Mouse (Mus musculus): ENCODE measurements around the gene Mfsd2b. TPM values are rescaled to one million over a fixed set of nuclear protein-coding genes. Genes with fewer than 3 reads are reported as not detected.

Mfsd2b gene
- polyA plus RNA-seq, 1 experiment = 0.07 TPM

GRCm38 (mm10) chr12:4843741-4844140, 30.4 kb downstream of the Mfsd2b start:
- peak overlapping the region; percentile 54 for H3K4me3 ChIP-seq
- no peak overlapping the region for H3ac ChIP-seq (ENCODE audit: control insufficient read depth, insufficient read length)
- TF ChIP-seq TCF12 (IDR thresholded peaks at IDR 0.05; ENCODE audit: insufficient read depth, poor library complexity, severe bottlenecking) = no peak

GRCm38 (mm10) chr12:4842890-4843597, 31.1 kb downstream of the Mfsd2b start, which contains the start of gene Wdcp:
Gene Wdcp, plus strand, starts transcription at chr12:4843303.
- peak within 1 kb of the TSS; percentile 92 for H3K4me2 ChIP-seq (ENCODE audit: low read depth)
- H3K27me3 ChIP-seq (ENCODE audit: control insufficient read depth, insufficient read depth, insufficient read length) = no peaks in the 10 kb centered on the region
- peaks cover 18% of the 10 kb centered on the region for H3K79me2 ChIP-seq (ENCODE audit: control insufficient read depth, insufficient read depth)

More at GRCm38 (mm10) chr12:4843741-4844140, 30.4 kb downstream of the Mfsd2b start:
- peaks cover 21% of the 10 kb centered on the region for H3K79me2 ChIP-seq (ENCODE audit: control insufficient read depth, insufficient read depth)
- H3K4me2 ChIP-seq (ENCODE audit: low read depth) = peak overlapping the region; percentile 82
- no peaks in the 10 kb centered on the region for H3K27me3 ChIP-seq (ENCODE audit: control insufficient read depth, insufficient read depth, insufficient read length)
- H3K36me3 ChIP-seq (ENCODE audit: control insufficient read depth, insufficient read depth) = no peaks in the 10 kb centered on the region

GRCm38 (mm10) chr12:4842456-4842855, 31.7 kb downstream of the Mfsd2b start:
- no peak overlapping the region for H3ac ChIP-seq (ENCODE audit: control insufficient read depth, insufficient read length)
- peaks cover 18% of the 10 kb centered on the region for H3K79me2 ChIP-seq (ENCODE audit: control insufficient read depth, insufficient read depth)
- H3K27me3 ChIP-seq (ENCODE audit: control insufficient read depth, insufficient read depth, insufficient read length) = no peaks in the 10 kb centered on the region
- H3K4me3 ChIP-seq = peak overlapping the region; percentile 54
- TF ChIP-seq TCF12 (IDR thresholded peaks at IDR 0.05; ENCODE audit: insufficient read depth, poor library complexity, severe bottlenecking) (no peak), MYOD1 (IDR thresholded peaks at IDR 0.05; ENCODE audit: control insufficient read depth in 1 of 3, insufficient read length in 2 of 3, low read depth in 2 of 3) (no peak), TCF3 (IDR thresholded peaks at IDR 0.05; ENCODE audit: insufficient read length, low read depth) (no peak), POLR2AphosphoS2 (IDR thresholded peaks at IDR 0.05; ENCODE audit: insufficient read length, low read depth) (no peak), MYOG (IDR thresholded peaks at IDR 0.05; ENCODE audit: control insufficient read depth in 1 of 3, insufficient read depth in 1 of 3, insufficient read length in 2 of 3, low read depth in 2 of 3) (no peak), E2F4 (IDR thresholded peaks at IDR 0.05; ENCODE audit: insufficient read depth) (no peak), SRF (IDR thresholded peaks at IDR 0.05; ENCODE audit: control insufficient read depth, insufficient read length, low read depth) (no peak), REST (IDR thresholded peaks at IDR 0.05; ENCODE audit: insufficient read depth, insufficient read length) (no peak), CEBPB (IDR thresholded peaks at IDR 0.05; ENCODE audit: insufficient read depth, poor library complexity, severe bottlenecking) (no peak), MAX (IDR thresholded peaks at IDR 0.05; ENCODE audit: low read depth) (no peak), POLR2A (IDR thresholded peaks at IDR 0.05; ENCODE audit: insufficient read length, low read depth) (no peak), USF1 (IDR thresholded peaks at IDR 0.05; ENCODE audit: low read depth) (no peak)
- peak overlapping the region; percentile 92 for H3K4me2 ChIP-seq (ENCODE audit: low read depth)
- no peaks in the 10 kb centered on the region for H3K36me3 ChIP-seq (ENCODE audit: control insufficient read depth, insufficient read depth)

More at GRCm38 (mm10) chr12:4842890-4843597, 31.1 kb downstream of the Mfsd2b start, which contains the start of gene Wdcp:
- H3K36me3 ChIP-seq (ENCODE audit: control insufficient read depth, insufficient read depth) = no peaks in the 10 kb centered on the region
- H3ac ChIP-seq (ENCODE audit: control insufficient read depth, insufficient read length) = no peak within 1 kb of the TSS
- TF ChIP-seq SRF (IDR thresholded peaks at IDR 0.05; ENCODE audit: control insufficient read depth, insufficient read length, low read depth) (peak; percentile 51), POLR2A (IDR thresholded peaks at IDR 0.05; ENCODE audit: insufficient read length, low read depth) (peak; percentile 67), TCF3 (IDR thresholded peaks at IDR 0.05; ENCODE audit: insufficient read length, low read depth) (no peak), E2F4 (IDR thresholded peaks at IDR 0.05; ENCODE audit: insufficient read depth) (peak; percentile 48), USF1 (IDR thresholded peaks at IDR 0.05; ENCODE audit: low read depth) (peak; percentile 56), CEBPB (IDR thresholded peaks at IDR 0.05; ENCODE audit: insufficient read depth, poor library complexity, severe bottlenecking) (no peak), POLR2AphosphoS2 (IDR thresholded peaks at IDR 0.05; ENCODE audit: insufficient read length, low read depth) (peak; percentile 62)
- H3K4me3 ChIP-seq = peak within 1 kb of the TSS; percentile 54

- Histone ChIP-seq H3K4me2 (ENCODE audit: low read depth) (peak within 1 kb of the TSS; percentile 92), H3K4me3 (peak within 1 kb of the TSS; percentile 54)
- no peak for TF ChIP-seq TCF3 (IDR thresholded peaks at IDR 0.05; ENCODE audit: insufficient read length, low read depth)
- peak; percentile 64 for TF ChIP-seq POLR2A (IDR thresholded peaks at IDR 0.05; ENCODE audit: insufficient read length, low read depth)
Measured at GRCm38 (mm10) chr12:4841392-4841887, 32.7 kb downstream of the Mfsd2b start, which contains the start of gene Fkbp1b. Gene Fkbp1b, minus strand, starts transcription at chr12:4841591.

GRCm38 (mm10) chr12:4840741-4841140, 33.4 kb downstream of the Mfsd2b start:
- Histone ChIP-seq H3K79me2 (ENCODE audit: control insufficient read depth, insufficient read depth) (peaks cover 12% of the 10 kb centered on the region), H3ac (ENCODE audit: control insufficient read depth, insufficient read length) (peak overlapping the region; percentile 27), H3K36me3 (ENCODE audit: control insufficient read depth, insufficient read depth) (no peaks in the 10 kb centered on the region), H3K27me3 (ENCODE audit: control insufficient read depth, insufficient read depth, insufficient read length) (no peaks in the 10 kb centered on the region), H3K4me2 (ENCODE audit: low read depth) (peak overlapping the region; percentile 92), H3K4me3 (peak overlapping the region; percentile 54)
- TF ChIP-seq CEBPB (IDR thresholded peaks at IDR 0.05; ENCODE audit: insufficient read depth, poor library complexity, severe bottlenecking) (no peak), SRF (IDR thresholded peaks at IDR 0.05; ENCODE audit: control insufficient read depth, insufficient read length, low read depth) (no peak), POLR2AphosphoS2 (IDR thresholded peaks at IDR 0.05; ENCODE audit: insufficient read length, low read depth) (no peak), POLR2A (IDR thresholded peaks at IDR 0.05; ENCODE audit: insufficient read length, low read depth) (no peak), TCF12 (IDR thresholded peaks at IDR 0.05; ENCODE audit: insufficient read depth, poor library complexity, severe bottlenecking) (no peak), MAX (IDR thresholded peaks at IDR 0.05; ENCODE audit: low read depth) (no peak), USF1 (IDR thresholded peaks at IDR 0.05; ENCODE audit: low read depth) (no peak), REST (IDR thresholded peaks at IDR 0.05; ENCODE audit: insufficient read depth, insufficient read length) (no peak), TCF3 (IDR thresholded peaks at IDR 0.05; ENCODE audit: insufficient read length, low read depth) (no peak), MYOD1 (IDR thresholded peaks at IDR 0.05; ENCODE audit: control insufficient read depth in 1 of 3, insufficient read length in 2 of 3, low read depth in 2 of 3) (no peak), MYOG (IDR thresholded peaks at IDR 0.05; ENCODE audit: control insufficient read depth in 1 of 3, insufficient read depth in 1 of 3, insufficient read length in 2 of 3, low read depth in 2 of 3) (no peak), E2F4 (IDR thresholded peaks at IDR 0.05; ENCODE audit: insufficient read depth) (no peak)

More at GRCm38 (mm10) chr12:4841392-4841887, 32.7 kb downstream of the Mfsd2b start, which contains the start of gene Fkbp1b:
- Histone ChIP-seq H3K27me3 (ENCODE audit: control insufficient read depth, insufficient read depth, insufficient read length) (no peaks in the 10 kb centered on the region), H3K79me2 (ENCODE audit: control insufficient read depth, insufficient read depth) (peaks cover 12% of the 10 kb centered on the region), H3ac (ENCODE audit: control insufficient read depth, insufficient read length) (peak within 1 kb of the TSS; percentile 27), H3K36me3 (ENCODE audit: control insufficient read depth, insufficient read depth) (no peaks in the 10 kb centered on the region)
